Comparison of ENCODE assay signal across 7 mouse cellular contexts in genomic region chr4:150462367-150462766, GRCm38 (mm10).
DNase-seq lines count a peak whose midpoint lies in the region; ATAC-seq and TF ChIP-seq lines count a peak whose summit lies in the region.

No protein-coding gene starts in this region.

- DNase-seq in G1E (ENCODE audit: low spot score): no peak
- peak; percentile 45 for DNase-seq in Muller cell, postnatal 12 days (ENCODE audit: inconsistent ontology term)
- DNase-seq in embryonic facial prominence, embryonic 14.5 days (ENCODE audit: low spot score): peak; percentile 59
- peak; percentile 69 for DNase-seq in hindbrain, postnatal 0 days (ENCODE audit: low spot score)
- peak; percentile 49 for DNase-seq in limb, embryonic 14.5 days (ENCODE audit: low spot score)
- DNase-seq in spleen, postnatal 14 days (ENCODE audit: low spot score in 2 of 2): no peak

- H3K27me3 ChIP-seq in G1E (ENCODE audit: insufficient read depth, low read length): no peaks in the 10 kb centered on the region
- H3K27me3 ChIP-seq in embryonic facial prominence, embryonic 14.5 days (replicated peaks; ENCODE audit: control insufficient read depth, insufficient read depth, low read length): no peaks in the 10 kb centered on the region
- H3K27me3 ChIP-seq in hindbrain, postnatal 0 days (ENCODE audit: insufficient read depth, low read length): no peaks in the 10 kb centered on the region
- no peaks in the 10 kb centered on the region for H3K27me3 ChIP-seq in limb, embryonic 14.5 days (ENCODE audit: control insufficient read depth, insufficient read depth, low read length)
- H3K27me3 ChIP-seq in neural tube, embryonic 15.5 days (replicated peaks): no peaks in the 10 kb centered on the region

- no peak for TF ChIP-seq POLR2A in limb, embryonic 14.5 days (IDR thresholded peaks at IDR 0.05; ENCODE audit: borderline replicate concordance, extremely low read depth, insufficient read depth, insufficient read length)

- no peak overlapping the region for H3K4me2 ChIP-seq in embryonic facial prominence, embryonic 14.5 days (ENCODE audit: low read depth, low read length)
- no peak overlapping the region for H3K4me2 ChIP-seq in hindbrain, postnatal 0 days (ENCODE audit: low read depth, low read length)
- H3K4me2 ChIP-seq in limb, embryonic 14.5 days (replicated peaks; ENCODE audit: low read depth, low read length, severe bottlenecking): no peak overlapping the region
- no peak overlapping the region for H3K4me2 ChIP-seq in neural tube, embryonic 15.5 days

- TF ChIP-seq CTCF in G1E (IDR thresholded peaks at IDR 0.05; ENCODE audit: low read depth, low read length): no peak
- no peak for TF ChIP-seq CTCF in hindbrain, postnatal 0 days (IDR thresholded peaks at IDR 0.05; ENCODE audit: low read depth)

- H3K36me3 ChIP-seq in G1E (replicated peaks): peaks cover 31% of the 10 kb centered on the region
- no peaks in the 10 kb centered on the region for H3K36me3 ChIP-seq in embryonic facial prominence, embryonic 14.5 days (ENCODE audit: control insufficient read depth, insufficient read depth, low read length)
- H3K36me3 ChIP-seq in hindbrain, postnatal 0 days (ENCODE audit: insufficient read depth, low read length): no peaks in the 10 kb centered on the region
- no peaks in the 10 kb centered on the region for H3K36me3 ChIP-seq in limb, embryonic 14.5 days (ENCODE audit: control insufficient read depth, insufficient read depth, low read length)
- no peaks in the 10 kb centered on the region for H3K36me3 ChIP-seq in neural tube, embryonic 15.5 days

- H3K4me1 ChIP-seq in G1E (ENCODE audit: insufficient read depth, low read depth, low read length): peaks cover 91% of the 10 kb centered on the region
- H3K4me1 ChIP-seq in embryonic facial prominence, embryonic 14.5 days (ENCODE audit: control insufficient read depth, insufficient read depth, low read length): peaks cover 5% of the 10 kb centered on the region; the same call in 1 of the 2 replicates
- H3K4me1 ChIP-seq in hindbrain, postnatal 0 days (ENCODE audit: insufficient read depth, low read length): peaks cover 12% of the 10 kb centered on the region; the same call in 1 of the 2 replicates
- H3K4me1 ChIP-seq in limb, embryonic 14.5 days (ENCODE audit: control insufficient read depth, insufficient read depth, low read length): peaks cover 12% of the 10 kb centered on the region; the same call in 1 of the 2 replicates
- H3K4me1 ChIP-seq in neural tube, embryonic 15.5 days: peaks cover 46% of the 10 kb centered on the region

- no peak overlapping the region for H3K9ac ChIP-seq in embryonic facial prominence, embryonic 14.5 days (ENCODE audit: low read depth, low read length)
- H3K9ac ChIP-seq in hindbrain, postnatal 0 days (replicated peaks; ENCODE audit: low read length): no peak overlapping the region
- H3K9ac ChIP-seq in limb, embryonic 14.5 days (ENCODE audit: low read depth, low read length, severe bottlenecking): no peak overlapping the region
- no peak overlapping the region for H3K9ac ChIP-seq in neural tube, embryonic 15.5 days (replicated peaks)

- peak overlapping the region; percentile 45; the same call in 1 of the 2 replicates for H3K4me3 ChIP-seq in G1E (ENCODE audit: low read depth, low read length)
- no peak overlapping the region for H3K4me3 ChIP-seq in embryonic facial prominence, embryonic 14.5 days (ENCODE audit: low read depth, low read length)
- H3K4me3 ChIP-seq in hindbrain, postnatal 0 days (ENCODE audit: low read length): no peak overlapping the region
- no peak overlapping the region for H3K4me3 ChIP-seq in limb, embryonic 14.5 days (replicated peaks; ENCODE audit: low read length)
- H3K4me3 ChIP-seq in neural tube, embryonic 15.5 days (replicated peaks): no peak overlapping the region

- 51% methylated on average over 4 of the region's 4 CpGs for WGBS in embryonic facial prominence, embryonic 14.5 days
- 30% methylated on average over 4 of the region's 4 CpGs for WGBS in hindbrain, postnatal 0 days
- 42% methylated on average over 4 of the region's 4 CpGs for WGBS in limb, embryonic 14.5 days
- 52% methylated on average over 4 of the region's 4 CpGs for WGBS in neural tube, embryonic 15.5 days

- no peak for ATAC-seq in G1E (ENCODE audit: extremely low read depth, insufficient number of reproducible peaks, low FRiP score, poor library complexity, severe bottlenecking)
- no peak for ATAC-seq in embryonic facial prominence, embryonic 14.5 days (ENCODE audit: low read depth)
- ATAC-seq in hindbrain, postnatal 0 days: no peak
- no peak for ATAC-seq in limb, embryonic 14.5 days (ENCODE audit: low FRiP score, low read depth)
- no peak for ATAC-seq in neural tube, embryonic 15.5 days (ENCODE audit: low FRiP score)

- no peaks in the 10 kb centered on the region for H3K9me3 ChIP-seq in G1E (replicated peaks)
- H3K9me3 ChIP-seq in embryonic facial prominence, embryonic 14.5 days (ENCODE audit: control insufficient read depth, low read length): no peaks in the 10 kb centered on the region
- no peaks in the 10 kb centered on the region for H3K9me3 ChIP-seq in hindbrain, postnatal 0 days (ENCODE audit: low read length)
- no peaks in the 10 kb centered on the region for H3K9me3 ChIP-seq in limb, embryonic 14.5 days (ENCODE audit: control insufficient read depth, low read length)
- no peaks in the 10 kb centered on the region for H3K9me3 ChIP-seq in neural tube, embryonic 15.5 days (replicated peaks)

- 0 out of 2 replicates have a peak overlapping the region, but pooled peaks have one; percentile 18 for H3K27ac ChIP-seq in embryonic facial prominence, embryonic 14.5 days (replicated peaks; ENCODE audit: low read depth, low read length)
- peak overlapping the region; percentile 32; the same call in 1 of the 2 replicates for H3K27ac ChIP-seq in hindbrain, postnatal 0 days
- no peak overlapping the region for H3K27ac ChIP-seq in limb, embryonic 14.5 days (replicated peaks; ENCODE audit: low read depth, low read length)
- 0 out of 2 replicates have a peak overlapping the region, but pooled peaks have one; percentile 23 for H3K27ac ChIP-seq in neural tube, embryonic 15.5 days (replicated peaks)

Comparison
In these comparisons a context has a peak if more than half of its experiments do, and no peak if none do; other contexts are left out.
1. DNase-seq: peak in Muller cell, postnatal 12 days (single experiment), embryonic facial prominence, embryonic 14.5 days (single experiment), hindbrain, postnatal 0 days (single experiment) and limb, embryonic 14.5 days (single experiment); none in G1E (single experiment) and spleen, postnatal 14 days (0 of 2).